Mouse (Mus musculus) stomach, embryonic 16.5 days (tissue): ENCODE data around the gene Fam120b. TPM values are rescaled to one million over a fixed set of nuclear protein-coding genes. Genes with fewer than 3 reads are reported as not detected.

Experiments
- ATAC-seq: fragments of 200-750 bp; cut with Nextera tagmentation; 2 replicates; pipeline ENCODE4 v1.8.0; 2017; ENCODE audit warnings: moderate number of reproducible peaks, moderate TSS enrichment; ENCODE audit not compliant: insufficient read depth, low FRiP score
- H3K27ac ChIP-seq: fragments of 300-500 bp; sonication (generic); 2 replicates; pipeline ENCODE4 v1.5.1; 2014; ENCODE audit warnings: low read length
- H3K27me3 ChIP-seq: fragments of 300-500 bp; sonication (generic); 2 replicates; pipeline ENCODE4 v1.6.1; 2014; ENCODE audit warnings: low read length, control low read depth, mixed read lengths; ENCODE audit not compliant: control insufficient read depth, insufficient read depth
- H3K36me3 ChIP-seq: fragments of 300-500 bp; sonication (generic); 2 replicates; pipeline ENCODE4 v1.6.1; 2014; ENCODE audit warnings: low read length; ENCODE audit not compliant: control insufficient read depth, insufficient read depth
- H3K4me1 ChIP-seq: fragments of 300-500 bp; sonication (generic); 2 replicates; pipeline ENCODE4 v1.6.1; 2014; ENCODE audit warnings: low read length, control low read depth, mixed read lengths; ENCODE audit not compliant: control insufficient read depth, insufficient read depth
- H3K4me2 ChIP-seq: fragments of 300-500 bp; sonication (generic); 2 replicates; pipeline ENCODE4 v1.6.1; 2014; ENCODE audit warnings: low read depth, low read length, mixed read lengths
- H3K4me3 ChIP-seq: fragments of 300-500 bp; sonication (generic); replicated peaks from 2 replicates; pipeline ENCODE4 v1.5.1; 2014; ENCODE audit warnings: mild to moderate bottlenecking, low read length
- H3K9ac ChIP-seq: fragments of 300-500 bp; sonication (generic); 2 replicates; pipeline ENCODE4 v1.6.1; 2014; ENCODE audit warnings: low read length
- H3K9me3 ChIP-seq: fragments of 300-500 bp; sonication (generic); replicated peaks from 2 replicates; pipeline ENCODE4 v1.6.1; 2016; ENCODE audit warnings: low read length, control low read depth; ENCODE audit not compliant: control insufficient read depth
- WGBS: fragments of 180-500 bp; shearing (Covaris S2); extraction: QIAGEN DNeasy Blood & Tissue Kit; methylation state at CpG from one replicate; pipeline ENCODE4 v1.1.7; 2014; 5-methylcytosine and 5-hydroxymethylcytosine counted together
- polyA plus RNA-seq: library from polyadenylated mRNA; unstranded; fragments of >200 nt; fragmentation: Nextera tagmentation; extraction: Ambion mirVana; gene quantifications from 2 replicates; pipeline ENCODE4 v1.2.1, GENCODE M21; 2015

Gene Fam120b
- polyA plus RNA-seq, 1 experiment from 2014 or later, result 27.8 TPM

DNA sequence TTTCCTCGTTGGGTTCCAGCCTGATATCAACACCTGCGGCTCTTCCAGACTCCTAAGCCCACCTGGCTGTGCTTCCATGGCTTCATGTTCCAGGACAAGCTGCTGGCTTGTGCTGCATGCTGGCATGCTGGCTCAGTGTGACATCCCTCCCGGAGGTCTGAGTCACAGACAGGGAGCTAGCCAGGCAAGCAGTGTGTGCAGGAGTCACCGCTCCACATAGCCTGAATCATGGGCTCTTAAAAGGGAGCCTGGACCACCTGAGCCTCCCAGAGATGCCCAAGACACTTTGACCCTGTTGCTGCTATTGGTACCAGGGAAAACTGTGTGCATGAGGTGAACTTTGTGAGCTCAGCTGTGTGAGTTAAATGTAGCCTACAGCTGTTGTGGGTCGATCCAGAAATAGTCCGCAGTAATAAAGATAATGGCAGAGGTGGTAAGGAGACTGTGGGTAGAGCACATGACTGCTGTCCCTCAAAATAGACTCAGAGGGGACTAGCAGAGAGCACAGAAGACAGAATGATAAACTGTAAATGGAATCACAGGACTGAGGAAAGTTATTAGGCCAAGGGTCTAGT is 66.0 kb downstream of the Fam120b start:
- H3K9ac ChIP-seq, result no peak overlapping the region
- 93% methylated on average over 6 of the region's 6 CpGs for WGBS
- ATAC-seq, result no peak
- H3K4me1 ChIP-seq, result no peaks in the 10 kb centered on the region
- no peaks in the 10 kb centered on the region for H3K36me3 ChIP-seq
- no peaks in the 10 kb centered on the region for H3K27me3 ChIP-seq
- no peak overlapping the region for H3K4me2 ChIP-seq
- H3K4me3 ChIP-seq, result no peak overlapping the region
- no peak overlapping the region for H3K27ac ChIP-seq
- H3K9me3 ChIP-seq, result no peaks in the 10 kb centered on the region

GRCm38 (mm10) chr17:15467669-15468068 is 71.7 kb downstream of the Fam120b start:
- peak; percentile 40; the same call in 1 of the 2 replicates for ATAC-seq
- 18% methylated on average over 5 of the region's 5 CpGs for WGBS
- Histone ChIP-seq H3K4me3 (no peak overlapping the region), H3K4me2 (no peak overlapping the region), H3K27me3 (no peaks in the 10 kb centered on the region), H3K4me1 (no peaks in the 10 kb centered on the region), H3K9me3 (no peaks in the 10 kb centered on the region), H3K9ac (no peak overlapping the region), H3K36me3 (peaks cover 2% of the 10 kb centered on the region; the same call in 1 of the 2 replicates), H3K27ac (no peak overlapping the region)

GRCm38 (mm10) chr17:15472671-15473070 is 76.7 kb downstream of the Fam120b start:
- WGBS, result 79% methylated on average over 4 of the region's 4 CpGs
- no peaks in the 10 kb centered on the region for H3K4me1 ChIP-seq
- no peak overlapping the region for H3K9ac ChIP-seq
- H3K4me3 ChIP-seq, result no peak overlapping the region
- peaks cover 46% of the 10 kb centered on the region for H3K36me3 ChIP-seq
- no peaks in the 10 kb centered on the region for H3K9me3 ChIP-seq
- no peak for ATAC-seq
- no peak overlapping the region for H3K4me2 ChIP-seq
- H3K27ac ChIP-seq, result no peak overlapping the region
- H3K27me3 ChIP-seq, result no peaks in the 10 kb centered on the region

Other genes with a start within 250 kb of the Fam120b start
- 13.0 and 13.6 TPM in 2 replicates for gene Dll1, start 19.3 kb upstream of the Fam120b start, polyA plus RNA-seq
- gene Psmb1, start 103.5 kb downstream of the Fam120b start, polyA plus RNA-seq, result 227 and 231 TPM in 2 replicates
- 38.0 and 39.8 TPM in 2 replicates for gene Tbp, start 103.7 kb downstream of the Fam120b start, polyA plus RNA-seq
- gene Pdcd2, start 131.1 kb downstream of the Fam120b start, polyA plus RNA-seq, result 31.1 and 42.6 TPM in 2 replicates
- 1.7 and 2.3 TPM in 2 replicates for gene Prdm9, start 168.2 kb downstream of the Fam120b start, polyA plus RNA-seq